Mouse (Mus musculus): Measurements from ENCODE around the gene 4931428F04Rik. TPM values are rescaled to one million over a fixed set of nuclear protein-coding genes. Genes with fewer than 3 reads are reported as not detected.

Gene 4931428F04Rik
- 3.5 and 7.2 TPM in 2 replicates for polyA plus RNA-seq (2012; rRNA removed; ENCODE audit: low replicate concordance)

GRCm38 (mm10) chr8:105289805-105290460, at the start of gene 4931428F04Rik:
TSS of gene 4931428F04Rik (minus strand) at chr8:105289864.

GRCm38 (mm10) chr8:105326141-105326672, 36.5 kb upstream of the 4931428F04Rik start, which contains the start of the genes Lrrc29 and Tmem208:
TSS of gene Lrrc29 (minus strand) at chr8:105326278.
TSS of gene Tmem208 (plus strand) at chr8:105326354.

GRCm38 (mm10) chr8:105305211-105306145, 15.8 kb upstream of the 4931428F04Rik start, which contains the start of gene Elmo3:
TSS of gene Elmo3 (plus strand) at chr8:105305601.

GRCm38 (mm10) chr8:105297511-105298192, 8.0 kb upstream of the 4931428F04Rik start, which contains the start of gene E2f4:
TSS of gene E2f4 (plus strand) at chr8:105297663.

GRCm38 (mm10) chr8:105295895-105296573, 6.4 kb upstream of the 4931428F04Rik start, which contains the start of gene Exoc3l:
TSS of gene Exoc3l (minus strand) at chr8:105296101.

GRCm38 (mm10) chr8:105275840-105276239, 13.8 kb downstream of the 4931428F04Rik start, which contains the start of gene Nol3:
TSS of gene Nol3 (plus strand) at chr8:105276140.

GRCm38 (mm10) chr8:105269461-105269947, 20.2 kb downstream of the 4931428F04Rik start, which contains the start of gene Hsf4:
TSS of gene Hsf4 (plus strand) at chr8:105269801.

GRCm38 (mm10) chr8:105264024-105264982, 25.4 kb downstream of the 4931428F04Rik start, which contains the start of the genes Tradd and Fbxl8:
TSS of gene Tradd (minus strand) at chr8:105264609.
TSS of gene Fbxl8 (plus strand) at chr8:105264648.

GRCm38 (mm10) chr8:105254966-105255350, 34.7 kb downstream of the 4931428F04Rik start, which contains the start of gene B3gnt9:
TSS of gene B3gnt9 (minus strand) at chr8:105255153.

Other genes with a start within 250 kb of the 4931428F04Rik start
- gene Ces3a, start 241.3 kb downstream of the 4931428F04Rik start, polyA plus RNA-seq (2012; rRNA removed; ENCODE audit: low replicate concordance): 0.19 TPM in 1 of 2 replicates, not detected in the other
- gene Ces3b, start 206.1 kb downstream of the 4931428F04Rik start, polyA plus RNA-seq (2012; rRNA removed; ENCODE audit: low replicate concordance): 0.12 TPM in 1 of 2 replicates, not detected in the other
- 0.16 and 0.36 TPM in 2 replicates for gene Ces4a, start 158.1 kb downstream of the 4931428F04Rik start, polyA plus RNA-seq (2012; rRNA removed; ENCODE audit: low replicate concordance)
- gene Cbfb, start 119.2 kb downstream of the 4931428F04Rik start, polyA plus RNA-seq (2012; rRNA removed; ENCODE audit: low replicate concordance): 7.8 and 11.2 TPM in 2 replicates
- gene D230025D16Rik, start 64.7 kb downstream of the 4931428F04Rik start, polyA plus RNA-seq (2012; rRNA removed; ENCODE audit: low replicate concordance): 28.2 and 29.9 TPM in 2 replicates
- gene B3gnt9, start 34.7 kb downstream of the 4931428F04Rik start, polyA plus RNA-seq (2012; rRNA removed; ENCODE audit: low replicate concordance): 13.4 and 50.4 TPM in 2 replicates
- 12.2 and 22.8 TPM in 2 replicates for gene Tradd, start 25.3 kb downstream of the 4931428F04Rik start, polyA plus RNA-seq (2012; rRNA removed; ENCODE audit: low replicate concordance)
- 12.3 and 13.4 TPM in 2 replicates for gene Fbxl8, start 25.2 kb downstream of the 4931428F04Rik start, polyA plus RNA-seq (2012; rRNA removed; ENCODE audit: low replicate concordance)
- gene Hsf4, start 20.1 kb downstream of the 4931428F04Rik start, polyA plus RNA-seq (2012; rRNA removed; ENCODE audit: low replicate concordance): 5.2 and 7.1 TPM in 2 replicates
- 6.3 and 25.9 TPM in 2 replicates for gene Nol3, start 13.7 kb downstream of the 4931428F04Rik start, polyA plus RNA-seq (2012; rRNA removed; ENCODE audit: low replicate concordance)
- gene Exoc3l, start 6.2 kb upstream of the 4931428F04Rik start, polyA plus RNA-seq (2012; rRNA removed; ENCODE audit: low replicate concordance): 15.9 and 22.9 TPM in 2 replicates
- 90.1 and 142 TPM in 2 replicates for gene E2f4, start 7.8 kb upstream of the 4931428F04Rik start, polyA plus RNA-seq (2012; rRNA removed; ENCODE audit: low replicate concordance)
- 24.6 and 26.8 TPM in 2 replicates for gene Elmo3, start 15.7 kb upstream of the 4931428F04Rik start, polyA plus RNA-seq (2012; rRNA removed; ENCODE audit: low replicate concordance)
- gene Lrrc29, start 36.4 kb upstream of the 4931428F04Rik start, polyA plus RNA-seq (2012; rRNA removed; ENCODE audit: low replicate concordance): 7.1 and 10.5 TPM in 2 replicates
- 93.5 and 101 TPM in 2 replicates for gene Tmem208, start 36.5 kb upstream of the 4931428F04Rik start, polyA plus RNA-seq (2012; rRNA removed; ENCODE audit: low replicate concordance)
- gene Fhod1, start 58.1 kb upstream of the 4931428F04Rik start, polyA plus RNA-seq (2012; rRNA removed; ENCODE audit: low replicate concordance): 30.4 and 43.5 TPM in 2 replicates
- gene Slc9a5, start 59.0 kb upstream of the 4931428F04Rik start, polyA plus RNA-seq (2012; rRNA removed; ENCODE audit: low replicate concordance): 6.8 and 9.4 TPM in 2 replicates
- 0.76 and 1.2 TPM in 2 replicates for gene Plekhg4, start 83.4 kb upstream of the 4931428F04Rik start, polyA plus RNA-seq (2012; rRNA removed; ENCODE audit: low replicate concordance)
- 0.26 and 1.1 TPM in 2 replicates for gene Kctd19, start 123.6 kb upstream of the 4931428F04Rik start, polyA plus RNA-seq (2012; rRNA removed; ENCODE audit: low replicate concordance)
- gene Lrrc36, start 123.7 kb upstream of the 4931428F04Rik start, polyA plus RNA-seq (2012; rRNA removed; ENCODE audit: low replicate concordance): 3.0 and 4.1 TPM in 2 replicates
- 171 and 479 TPM in 2 replicates for gene Tppp3, start 181.7 kb upstream of the 4931428F04Rik start, polyA plus RNA-seq (2012; rRNA removed; ENCODE audit: low replicate concordance)
- 51.5 and 98.0 TPM in 2 replicates for gene Zdhhc1, start 207.0 kb upstream of the 4931428F04Rik start, polyA plus RNA-seq (2012; rRNA removed; ENCODE audit: low replicate concordance)
- gene Hsd11b2, start 228.9 kb upstream of the 4931428F04Rik start, polyA plus RNA-seq (2012; rRNA removed; ENCODE audit: low replicate concordance): 3.3 and 572 TPM in 2 replicates

Data from subcutaneous adipose tissue, adult 2 months (tissue).